Mouse (Mus musculus) liver, embryonic 16.5 days (tissue): ENCODE measurements around the gene Klrb1. TPM values are rescaled to one million over a fixed set of nuclear protein-coding genes. Genes with fewer than 3 reads are reported as not detected.

ENCODE experiments used
- ATAC-seq: fragments of 200-750 bp; cut with Nextera tagmentation; 2 replicates; pipeline ENCODE4 v1.8.0; 2017; ENCODE audit warnings: low read depth, mild to moderate bottlenecking, moderate number of reproducible peaks, moderate library complexity
- H3K27ac ChIP-seq: fragments of 300-500 bp; sonication (generic); 2 replicates; pipeline ENCODE4 v1.5.1; 2014; ENCODE audit warnings: mild to moderate bottlenecking, low read length
- H3K27me3 ChIP-seq: fragments of 300-500 bp; sonication (generic); 2 replicates; pipeline ENCODE4 v1.6.1; 2014; ENCODE audit warnings: low read depth, low read length, mixed read lengths; ENCODE audit not compliant: control insufficient read depth, insufficient read depth
- H3K36me3 ChIP-seq: fragments of 300-500 bp; sonication (generic); 2 replicates; pipeline ENCODE4 v1.6.1; 2014; ENCODE audit warnings: mild to moderate bottlenecking; ENCODE audit not compliant: control insufficient read depth, insufficient read depth
- H3K4me1 ChIP-seq: fragments of 300-500 bp; sonication (generic); 2 replicates; pipeline ENCODE4 v1.6.1; 2014; ENCODE audit warnings: low read depth, low read length, mixed read lengths; ENCODE audit not compliant: control insufficient read depth
- H3K4me2 ChIP-seq: fragments of 300-500 bp; sonication (generic); 2 replicates; pipeline ENCODE4 v1.6.1; 2014; ENCODE audit warnings: low read depth, low read length, mixed read lengths
- H3K4me3 ChIP-seq: fragments of 300-500 bp; sonication (generic); 2 replicates; pipeline ENCODE4 v1.5.1; 2014; ENCODE audit warnings: low read depth, mild to moderate bottlenecking, low read length
- H3K9ac ChIP-seq: fragments of 300-500 bp; sonication (generic); 2 replicates; pipeline ENCODE4 v1.6.1; 2014; ENCODE audit warnings: low read depth, low read length
- H3K9me3 ChIP-seq: fragments of 300-500 bp; sonication (generic); replicated peaks from 2 replicates; pipeline ENCODE4 v1.6.1; 2016; ENCODE audit warnings: low read length; ENCODE audit not compliant: control insufficient read depth
- WGBS: fragments of 180-500 bp; shearing (Covaris S2); extraction: QIAGEN DNeasy Blood & Tissue Kit; methylation state at CpG from one replicate; pipeline ENCODE4 v1.1.7; 2014; ENCODE audit not compliant: insufficient replicate concordance; 5-methylcytosine and 5-hydroxymethylcytosine counted together
- polyA plus RNA-seq: library from polyadenylated mRNA; unstranded; fragments of >200 nt; fragmentation: Nextera tagmentation; extraction: Ambion mirVana; gene quantifications from 2 replicates; pipeline ENCODE4 v1.2.1, GENCODE M21; 2015

Klrb1 gene
- polyA plus RNA-seq, 1 experiment from 2014 or later = not detected

- ATAC-seq = no peak
- no peak within 1 kb of the TSS for H3K4me3 ChIP-seq
- no peaks in the 10 kb centered on the region for H3K4me1 ChIP-seq
- H3K36me3 ChIP-seq = no peaks in the 10 kb centered on the region
- no peak within 1 kb of the TSS for H3K4me2 ChIP-seq
- no peaks in the 10 kb centered on the region for H3K27me3 ChIP-seq
- H3K27ac ChIP-seq = no peak within 1 kb of the TSS
- H3K9ac ChIP-seq = no peak within 1 kb of the TSS
- H3K9me3 ChIP-seq = no peaks in the 10 kb centered on the region
- WGBS = 0% methylated on average over 1 of the region's 1 CpGs
Measured at GRCm38 (mm10) chr6:128662206-128662605, 60.7 kb downstream of the Klrb1 start, which contains the start of gene Clec2h. TSS of gene Clec2h (plus strand) at chr6:128662385.

DNA sequence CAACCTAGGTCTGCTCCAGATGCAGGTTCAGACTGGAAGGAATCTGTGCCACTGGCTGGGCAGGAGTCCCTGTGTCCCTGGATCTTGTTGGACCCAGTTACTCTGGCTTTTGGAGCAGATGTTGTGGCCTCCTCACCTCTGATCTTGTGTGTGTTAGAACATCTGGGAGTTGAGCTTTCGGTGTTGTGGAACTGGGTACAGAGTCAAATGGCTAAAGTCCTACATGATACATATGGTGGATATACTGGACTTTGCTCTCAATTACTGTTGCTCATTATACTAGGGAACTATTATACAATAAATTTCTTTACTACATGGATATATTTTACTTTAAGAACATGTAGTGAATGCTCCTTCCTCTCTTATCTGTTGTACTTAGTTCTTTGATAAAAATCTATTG is 61.6 kb downstream of the Klrb1 start:
- WGBS = 83% methylated on average over 1 of the region's 1 CpGs
- no peak overlapping the region for H3K27ac ChIP-seq
- no peak for ATAC-seq

More for the DNA sequence above, 61.6 kb downstream of the Klrb1 start:
- Histone ChIP-seq H3K4me3 (no peak overlapping the region), H3K9ac (no peak overlapping the region), H3K36me3 (no peaks in the 10 kb centered on the region), H3K4me1 (no peaks in the 10 kb centered on the region), H3K9me3 (no peaks in the 10 kb centered on the region), H3K4me2 (no peak overlapping the region), H3K27me3 (no peaks in the 10 kb centered on the region)

Other genes starting within 250 kb of the Klrb1 start
- 674 and 844 TPM in 2 replicates for gene Pzp, start 196.3 kb downstream of the Klrb1 start, polyA plus RNA-seq
- gene A2ml1, start 141.5 kb downstream of the Klrb1 start, polyA plus RNA-seq = 47.2 and 49.7 TPM in 2 replicates
- 0.24 and 0.27 TPM in 2 replicates for gene Klrb1a, start 99.5 kb downstream of the Klrb1 start, polyA plus RNA-seq
- gene Clec2h, start 60.7 kb downstream of the Klrb1 start, polyA plus RNA-seq = 0.09 and 0.28 TPM in 2 replicates
- gene Klrb1c, start 66.2 kb upstream of the Klrb1 start, polyA plus RNA-seq = 0.61 and 0.78 TPM in 2 replicates
- gene Gm44511, start 103.3 kb upstream of the Klrb1 start, polyA plus RNA-seq = 0.20 TPM in 1 of 2 replicates, not detected in the other
- 0.23 and 0.46 TPM in 2 replicates for gene Klrb1b, start 103.3 kb upstream of the Klrb1 start, polyA plus RNA-seq
- gene Clec2i, start 164.5 kb upstream of the Klrb1 start, polyA plus RNA-seq = 0.21 and 0.30 TPM in 2 replicates
- gene BC035044, start 168.1 kb upstream of the Klrb1 start, polyA plus RNA-seq = 6.3 and 6.6 TPM in 2 replicates
- not detected in 2 replicates for gene Clec2g, start 211.3 kb upstream of the Klrb1 start, polyA plus RNA-seq